Mouse (Mus musculus) gastrocnemius, adult 18-20 months (tissue): ENCODE measurements around the gene Ptpre. TPM values are rescaled to one million over a fixed set of nuclear protein-coding genes. Genes with fewer than 3 reads are reported as not detected.
"Not testable (repeated sequence)": the region's sequence is repeated elsewhere in the genome, so short reads cannot be mapped to it uniquely, and the experiment has no call there.

Source experiments
- DNase-seq: peaks from one replicate; pipeline ENCODE4 v3.0.0; 2021; ENCODE audit warnings: low spot score
- total RNA-seq, 2 experiments: library from RNA; stranded (reverse); gene quantifications; 2 replicates each; pipeline ENCODE4 v1.2.3; 2021

The Ptpre gene
- total RNA-seq, 2 experiments from 2014 or later, result 0.84 to 1.5 TPM

DNA sequence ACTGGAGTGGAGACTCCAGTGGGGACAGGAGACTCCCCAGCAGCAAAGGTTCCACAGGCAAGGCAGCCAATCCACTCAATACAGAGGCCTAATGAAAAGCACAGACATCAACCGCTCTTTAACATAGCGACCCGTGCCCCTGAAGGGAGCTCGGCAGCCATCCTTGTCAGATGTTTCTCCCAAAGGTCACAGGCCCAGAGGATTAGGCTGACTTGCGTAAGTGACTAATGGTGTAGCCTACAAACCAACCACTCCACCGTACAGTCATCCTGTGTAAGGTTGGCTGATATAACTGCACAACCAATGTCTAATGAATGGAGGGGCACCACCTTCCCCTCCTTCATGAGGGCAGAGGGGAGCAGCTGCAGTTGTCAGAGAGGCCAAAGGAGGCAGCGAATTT is 152.1 kb downstream of the Ptpre start:
- DNase-seq, result no peak

DNA sequence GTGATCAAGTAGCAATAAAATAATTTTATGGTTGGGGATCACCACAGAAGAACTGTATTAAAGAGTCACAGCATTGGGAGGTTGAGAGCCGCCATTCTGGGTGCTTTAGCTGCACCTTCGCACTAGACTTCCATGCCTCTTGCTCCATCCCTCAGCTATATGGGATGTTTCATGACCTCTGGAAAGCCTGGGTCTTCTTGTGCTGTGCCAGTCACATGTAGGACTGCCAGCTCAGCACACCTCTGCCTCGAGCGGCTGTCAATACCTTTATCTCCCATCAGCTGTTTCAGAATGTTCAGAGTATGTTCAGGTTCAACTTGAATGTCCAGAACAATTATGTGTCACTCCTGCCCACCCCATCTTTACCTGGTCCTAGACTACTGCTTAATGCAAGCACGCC is 154.7 kb downstream of the Ptpre start:
- DNase-seq, result no peak

DNA sequence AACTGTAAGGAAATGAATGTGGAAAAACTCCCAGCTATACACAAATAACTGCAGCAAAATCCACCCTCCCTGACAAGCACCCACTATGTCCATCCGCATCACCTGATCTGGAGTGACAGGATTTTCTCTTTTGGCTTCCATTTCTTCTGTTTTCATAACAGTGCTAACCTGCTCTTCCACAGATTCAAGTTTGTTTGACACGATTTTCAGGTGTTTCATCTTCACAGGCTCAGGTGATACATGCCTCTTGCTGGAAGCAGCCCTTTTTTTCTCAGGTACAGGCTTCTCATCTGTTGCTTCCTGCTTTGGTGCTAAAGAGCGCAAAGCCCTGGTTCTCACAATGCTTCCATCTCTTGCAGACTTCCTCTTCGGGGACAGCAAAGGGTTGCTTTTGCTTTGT is 156.8 kb downstream of the Ptpre start:
- DNase-seq, result no peak

- DNase-seq, result no peak
These were observed 157.5 kb downstream of the Ptpre start for GRCm38 (mm10) chr7:135694796-135695195.

- no peak for DNase-seq
These were observed 158.8 kb downstream of the Ptpre start for GRCm38 (mm10) chr7:135696127-135696526.

GRCm38 (mm10) chr7:135697021-135697740 is 159.9 kb downstream of the Ptpre start:
- DNase-seq, result not testable (repeated sequence)

DNA sequence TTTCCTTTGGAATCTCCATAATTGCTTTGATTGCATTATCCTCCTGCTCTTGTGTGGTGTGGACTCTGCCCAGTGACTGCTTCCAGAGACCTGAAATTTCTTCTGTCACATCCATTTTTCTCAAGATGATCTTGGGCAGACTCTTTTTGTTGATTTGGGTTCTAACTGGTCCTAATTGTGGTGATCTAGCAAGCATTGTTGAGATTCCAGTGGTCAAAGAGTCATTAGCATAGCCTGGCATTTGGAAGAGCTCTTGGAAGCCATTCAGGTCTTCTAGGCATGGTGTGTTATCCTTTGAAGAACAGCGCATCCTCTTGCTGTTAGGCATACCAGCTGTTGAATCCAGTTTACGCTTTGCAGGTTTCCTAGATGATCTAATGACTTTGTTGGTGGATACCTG is 161.1 kb downstream of the Ptpre start:
- DNase-seq, result no peak

GRCm38 (mm10) chr7:135699351-135699750 is 162.1 kb downstream of the Ptpre start:
- not testable (repeated sequence) for DNase-seq

DNA sequence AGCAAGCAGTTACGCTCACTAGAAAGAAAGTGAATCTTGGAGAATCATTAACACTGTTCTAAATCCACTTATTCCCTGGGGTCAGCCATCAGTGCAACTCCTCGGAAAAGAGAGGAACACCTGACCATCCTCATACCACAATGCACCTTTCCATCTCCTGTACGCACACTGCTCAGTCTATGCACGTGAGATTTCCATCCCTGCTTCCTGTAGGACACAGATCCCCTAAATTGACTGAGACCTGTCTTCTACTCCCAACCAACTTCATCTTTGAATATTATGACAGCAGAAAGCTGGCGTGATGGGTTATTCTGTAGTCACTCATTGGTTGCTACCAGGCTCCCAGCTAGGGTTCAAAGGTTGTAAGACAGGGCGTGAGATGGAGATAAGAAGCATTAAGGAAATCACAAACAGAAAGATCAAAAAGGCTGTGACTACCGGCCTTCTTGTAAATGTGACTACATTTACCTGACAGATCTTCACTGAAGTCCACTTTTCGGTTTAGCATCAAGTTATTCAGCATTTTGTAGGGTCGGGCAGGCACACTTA is 166.4 kb downstream of the Ptpre start:
- no peak for DNase-seq

DNA sequence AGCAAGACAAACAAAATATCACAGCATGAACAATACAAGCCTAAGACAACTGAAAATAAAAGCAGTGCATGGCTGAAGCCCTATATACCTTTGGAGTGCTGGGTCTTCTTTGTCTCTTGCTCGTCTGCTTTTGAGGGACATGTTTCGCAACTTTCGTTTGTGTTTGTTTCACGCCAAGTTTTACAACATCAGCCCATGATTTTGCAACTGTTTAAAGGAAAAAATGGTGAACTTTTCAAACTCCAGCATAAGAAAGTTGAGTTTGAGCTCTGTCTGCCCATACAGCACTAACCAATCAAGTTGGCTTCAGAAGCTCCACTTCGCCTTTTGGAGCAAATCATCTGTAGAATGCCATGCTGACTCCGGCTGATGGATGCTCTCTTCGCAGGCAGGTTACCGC is 167.0 kb downstream of the Ptpre start:
- no peak for DNase-seq

- DNase-seq, result no peak
These were observed 167.8 kb downstream of the Ptpre start for GRCm38 (mm10) chr7:135705083-135705482.

DNA sequence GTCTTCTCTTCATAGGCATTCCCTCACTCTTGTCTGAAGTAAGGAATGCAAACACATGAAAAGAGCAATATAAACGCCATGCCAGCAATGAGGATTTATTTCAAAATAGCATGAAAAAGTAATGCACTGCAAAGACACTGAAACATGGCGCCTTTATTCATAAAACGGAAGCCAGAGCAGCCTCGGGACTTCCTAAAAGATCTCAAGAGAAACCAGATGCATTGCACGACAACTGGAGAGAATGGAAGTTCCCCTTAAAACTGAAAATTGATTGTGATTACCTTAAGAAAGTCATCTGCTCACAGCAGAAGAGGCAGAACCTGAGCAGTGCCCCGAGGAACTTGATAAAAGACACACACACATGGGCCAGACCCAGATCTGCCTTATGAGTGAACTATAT is 168.5 kb downstream of the Ptpre start:
- DNase-seq, result no peak

DNA sequence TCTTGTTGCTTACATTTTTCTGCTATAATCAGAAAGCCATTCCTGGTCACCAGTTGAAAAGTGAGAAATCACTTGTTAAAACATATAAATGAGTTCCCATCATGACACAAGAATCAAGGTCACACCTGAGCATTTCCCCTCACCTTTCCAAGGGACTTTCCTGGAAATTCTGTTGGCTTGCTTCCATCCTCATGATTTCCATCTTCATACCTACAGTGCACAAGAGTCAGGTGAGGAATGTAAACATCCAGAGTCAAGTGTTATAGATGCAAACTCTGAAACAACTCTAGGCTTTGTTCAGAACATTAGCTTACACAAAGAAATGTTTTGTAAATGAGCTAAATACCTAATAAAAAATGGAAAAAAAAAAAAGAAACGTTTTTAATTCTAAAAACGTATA is 173.4 kb downstream of the Ptpre start:
- no peak for DNase-seq

DNA sequence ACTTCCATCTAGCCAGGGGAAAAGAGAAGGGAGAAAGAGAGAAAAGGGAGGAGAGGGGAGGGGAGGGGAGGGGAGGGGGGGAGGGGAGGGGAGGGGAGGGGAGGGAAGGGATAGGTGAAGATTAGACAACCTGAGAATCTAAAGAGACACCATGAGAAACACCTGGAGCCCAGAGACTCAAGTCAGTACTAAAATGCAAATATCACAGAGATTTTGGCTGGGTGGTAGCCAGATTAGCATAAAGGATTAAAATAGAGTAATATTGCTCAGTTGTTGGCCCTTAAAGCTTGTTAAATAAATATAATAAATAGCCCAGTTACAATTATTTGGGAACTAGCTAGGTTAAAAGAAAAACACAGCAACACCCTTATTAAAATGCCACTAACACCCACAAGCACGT is 175.3 kb downstream of the Ptpre start:
- DNase-seq, result no peak

DNA sequence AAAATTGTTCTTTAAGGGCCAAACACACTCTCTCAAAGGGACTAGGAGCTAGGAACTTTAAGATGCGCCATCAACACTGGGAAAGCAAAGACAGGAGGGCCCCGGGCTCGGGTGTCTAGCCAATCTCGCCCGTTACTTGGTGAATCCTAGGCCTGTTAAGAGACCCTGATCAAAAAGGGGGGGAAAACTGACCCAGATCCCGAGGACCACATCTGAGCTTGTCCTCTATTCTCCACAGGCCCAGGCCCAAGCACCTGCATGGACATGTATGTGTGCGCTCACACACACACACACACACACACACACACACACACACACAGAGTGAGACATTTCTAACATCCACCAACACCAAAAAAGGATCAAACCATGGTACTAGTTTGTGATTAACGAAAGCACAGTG is 176.0 kb downstream of the Ptpre start:
- no peak for DNase-seq

DNA sequence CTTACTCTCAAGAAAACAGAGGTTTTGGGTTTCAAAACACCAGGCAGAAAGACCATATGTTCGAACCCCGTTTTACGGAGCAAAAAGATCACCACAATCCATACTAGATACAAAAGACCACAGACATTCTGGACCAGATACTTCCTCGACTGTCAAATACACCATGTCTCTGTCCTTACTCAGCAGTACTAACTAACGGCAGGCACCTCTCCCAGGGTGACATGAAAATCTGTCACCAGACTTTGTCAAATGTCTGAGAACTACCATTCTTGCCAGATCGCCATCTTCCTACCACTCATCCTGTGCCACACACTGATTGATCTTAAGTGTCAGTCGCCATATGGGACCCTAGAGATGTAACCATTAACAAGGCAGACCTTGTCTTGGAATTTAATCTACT is 177.9 kb downstream of the Ptpre start:
- no peak for DNase-seq

GRCm38 (mm10) chr7:135715642-135716444 is 178.6 kb downstream of the Ptpre start, which contains the start of gene Mki67:
TSS of gene Mki67 (minus strand) at chr7:135716361.
- no peak for DNase-seq

DNA sequence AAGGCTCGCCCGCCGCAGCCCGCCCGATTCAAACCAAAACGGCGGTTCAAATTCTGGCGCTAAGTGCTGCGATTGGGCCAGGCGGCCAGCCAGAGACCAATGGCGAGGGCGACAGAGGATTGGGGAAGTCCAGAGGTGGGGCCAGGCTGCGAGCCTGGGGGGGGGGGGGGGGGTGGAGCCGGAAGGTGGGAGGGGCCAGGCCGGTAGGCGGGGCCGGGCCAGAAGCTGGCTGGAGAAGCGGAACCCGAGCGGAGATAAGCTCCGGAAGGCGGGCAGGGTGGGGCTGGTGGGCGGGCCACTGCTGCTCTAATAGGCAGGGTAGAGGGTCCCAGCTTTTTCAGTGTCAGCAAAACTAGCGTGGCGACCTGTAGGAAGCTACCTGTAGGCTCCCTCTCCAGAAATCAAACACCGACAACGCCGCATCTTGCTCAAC is 179.2 kb downstream of the Ptpre start:
- DNase-seq, result peak; percentile 85

GRCm38 (mm10) chr7:135716968-135717557 is 179.8 kb downstream of the Ptpre start:
- no peak for DNase-seq

- DNase-seq, result no peak
These were observed 184.2 kb downstream of the Ptpre start for GRCm38 (mm10) chr7:135721436-135721992.

- no peak for DNase-seq
These were observed 184.9 kb downstream of the Ptpre start for GRCm38 (mm10) chr7:135722011-135722838.
